Mouse (Mus musculus) testis, adult 2 months (tissue): ENCODE measurements around the gene Spsb4. TPM values are rescaled to one million over a fixed set of nuclear protein-coding genes. Genes with fewer than 3 reads are reported as not detected.

ENCODE experiments used
- H3K27ac ChIP-seq: fragments of 200-500 bp; 2 replicates; pipeline ENCODE4 v1.5.1; 2012; ENCODE audit warnings: low read depth, low read length; ENCODE audit not compliant: control insufficient read depth, insufficient read depth
- H3K27me3 ChIP-seq: fragments of 200-500 bp; 2 replicates; pipeline ENCODE4 v1.6.1; 2012; ENCODE audit warnings: mild to moderate bottlenecking, low read length, moderate library complexity; ENCODE audit not compliant: control insufficient read depth, insufficient read depth
- H3K36me3 ChIP-seq: fragments of 200-500 bp; 2 replicates; pipeline ENCODE4 v1.6.1; 2012; ENCODE audit warnings: mild to moderate bottlenecking, low read length; ENCODE audit not compliant: control insufficient read depth, insufficient read depth
- H3K4me1 ChIP-seq: fragments of 200-500 bp; 2 replicates; pipeline ENCODE4 v1.6.1; 2012; ENCODE audit warnings: low read length; ENCODE audit not compliant: control insufficient read depth, insufficient read depth
- H3K4me3 ChIP-seq: fragments of 200-500 bp; 2 replicates; pipeline ENCODE4 v1.5.1; 2012; ENCODE audit warnings: low read depth, mild to moderate bottlenecking, low read length, moderate library complexity, mixed read lengths; ENCODE audit not compliant: control insufficient read depth
- CTCF ChIP-seq: fragments of 200-500 bp; IDR thresholded peaks from 2 replicates; pipeline ENCODE4 v1.5.1; 2012; ENCODE audit warnings: low read depth, mild to moderate bottlenecking, inconsistent platforms, low read length, moderate library complexity; ENCODE audit not compliant: control insufficient read depth, insufficient read depth, insufficient replicate concordance
- POLR2A ChIP-seq: fragments of 200-500 bp; IDR thresholded peaks from 2 replicates; pipeline ENCODE4 v1.6.1; 2012; ENCODE audit warnings: low read depth, mild to moderate bottlenecking, inconsistent platforms, low read length, moderate library complexity; ENCODE audit not compliant: control insufficient read depth
- polyA plus RNA-seq: library from polyadenylated mRNA; depleted of rRNA; stranded (reverse); fragments of >200 nt; gene quantifications from 2 replicates; pipeline ENCODE4 v1.2.3, GENCODE M21; 2012

Spsb4 gene
- polyA plus RNA-seq, 1 experiment: 0.91 TPM

DNA sequence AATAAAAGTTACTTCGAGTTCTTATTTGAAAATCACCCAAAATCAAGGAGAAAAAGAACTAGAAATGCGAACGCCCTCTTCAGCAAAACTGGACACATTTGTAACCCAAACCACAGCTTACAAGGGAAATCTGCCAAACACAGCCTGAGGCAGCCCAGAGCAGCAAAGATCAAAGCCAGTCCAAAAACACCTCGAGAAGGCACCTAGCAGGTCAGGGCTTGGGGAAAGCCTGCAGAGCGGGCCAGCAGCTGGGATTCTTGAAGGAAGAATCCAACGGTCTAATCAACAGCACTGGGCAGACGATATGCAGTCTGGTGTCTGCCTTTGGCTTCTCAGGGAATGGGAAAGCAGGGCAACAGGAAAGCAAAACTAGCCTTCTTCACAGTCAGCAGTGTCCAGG lies 16.6 kb downstream of the Spsb4 start:
- Histone ChIP-seq H3K36me3 (no peaks in the 10 kb centered on the region), H3K27ac (no peak overlapping the region)

DNA sequence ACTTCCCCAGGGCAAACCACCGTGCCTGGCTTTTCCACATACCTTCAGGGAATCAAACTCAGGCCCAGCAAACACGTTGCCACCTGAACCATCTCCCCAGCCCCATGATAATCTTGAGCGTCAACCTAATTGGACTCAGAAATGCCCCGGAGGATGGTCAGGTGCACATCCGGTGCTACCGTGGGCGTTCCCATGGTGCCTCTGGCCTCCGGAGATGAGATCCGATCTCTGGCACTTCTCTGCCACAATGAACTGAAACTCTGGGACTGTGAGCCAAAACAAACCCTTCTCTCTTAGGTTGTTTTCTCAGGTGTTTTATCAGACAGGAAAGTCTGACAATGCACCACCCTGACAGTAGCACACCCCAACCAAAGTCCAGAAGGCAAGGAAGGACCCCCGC lies 17.2 kb downstream of the Spsb4 start:
- Histone ChIP-seq H3K4me3 (peak overlapping the region; percentile 76), H3K4me1 (peaks cover 8% of the 10 kb centered on the region), H3K27ac (peak overlapping the region; percentile 36; the same call in 1 of the 2 replicates), H3K27me3 (no peaks in the 10 kb centered on the region), H3K36me3 (no peaks in the 10 kb centered on the region)
- TF ChIP-seq CTCF (no peak), POLR2A (no peak)

More for the DNA sequence above, 16.6 kb downstream of the Spsb4 start:
- H3K27me3 ChIP-seq: no peaks in the 10 kb centered on the region
- TF ChIP-seq CTCF (no peak), POLR2A (no peak)
- peaks cover 8% of the 10 kb centered on the region for H3K4me1 ChIP-seq
- H3K4me3 ChIP-seq: no peak overlapping the region

DNA sequence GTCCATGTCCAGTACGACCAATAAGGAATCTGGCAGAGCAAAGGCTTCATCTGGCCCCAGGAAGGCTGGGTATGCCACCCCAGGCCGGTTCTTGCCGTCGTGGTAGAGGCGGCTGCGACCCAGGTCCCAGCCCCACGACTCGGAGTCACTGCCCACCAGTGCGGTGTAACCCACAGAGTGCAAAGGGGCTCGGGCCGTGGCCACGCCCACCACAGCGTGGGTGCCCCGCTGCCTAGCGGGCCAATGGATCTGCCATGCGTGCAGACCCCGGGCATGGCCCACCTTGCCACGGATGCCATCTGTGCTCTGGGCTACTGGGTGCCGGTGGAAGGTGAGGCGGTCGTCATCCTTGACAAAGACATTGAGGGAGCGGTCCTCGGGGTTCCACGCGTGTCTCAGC lies 22.9 kb downstream of the Spsb4 start:
- Histone ChIP-seq H3K27ac (no peak overlapping the region), H3K27me3 (no peaks in the 10 kb centered on the region), H3K36me3 (no peaks in the 10 kb centered on the region), H3K4me1 (peaks cover 10% of the 10 kb centered on the region), H3K4me3 (peak overlapping the region; percentile 33)
- TF ChIP-seq CTCF (no peak), POLR2A (no peak)

GRCm38 (mm10) chr9:96994733-96995132 lies 23.9 kb downstream of the Spsb4 start:
- Histone ChIP-seq H3K27me3 (no peaks in the 10 kb centered on the region), H3K4me1 (peaks cover 10% of the 10 kb centered on the region), H3K4me3 (no peak overlapping the region), H3K36me3 (no peaks in the 10 kb centered on the region), H3K27ac (no peak overlapping the region)
- TF ChIP-seq POLR2A (no peak), CTCF (no peak)

GRCm38 (mm10) chr9:96991118-96991517 lies 27.5 kb downstream of the Spsb4 start:
- Histone ChIP-seq H3K27me3 (no peaks in the 10 kb centered on the region), H3K4me1 (peaks cover 10% of the 10 kb centered on the region), H3K27ac (no peak overlapping the region), H3K36me3 (no peaks in the 10 kb centered on the region), H3K4me3 (no peak overlapping the region)
- TF ChIP-seq CTCF: no peak
- no peak for TF ChIP-seq POLR2A

GRCm38 (mm10) chr9:96989389-96989990 lies 29.2 kb downstream of the Spsb4 start:
- no peak overlapping the region for H3K27ac ChIP-seq
- no peaks in the 10 kb centered on the region for H3K36me3 ChIP-seq
- peaks cover 2% of the 10 kb centered on the region for H3K4me1 ChIP-seq
- TF ChIP-seq POLR2A (no peak), CTCF (no peak)
- no peak overlapping the region for H3K4me3 ChIP-seq
- no peaks in the 10 kb centered on the region for H3K27me3 ChIP-seq

DNA sequence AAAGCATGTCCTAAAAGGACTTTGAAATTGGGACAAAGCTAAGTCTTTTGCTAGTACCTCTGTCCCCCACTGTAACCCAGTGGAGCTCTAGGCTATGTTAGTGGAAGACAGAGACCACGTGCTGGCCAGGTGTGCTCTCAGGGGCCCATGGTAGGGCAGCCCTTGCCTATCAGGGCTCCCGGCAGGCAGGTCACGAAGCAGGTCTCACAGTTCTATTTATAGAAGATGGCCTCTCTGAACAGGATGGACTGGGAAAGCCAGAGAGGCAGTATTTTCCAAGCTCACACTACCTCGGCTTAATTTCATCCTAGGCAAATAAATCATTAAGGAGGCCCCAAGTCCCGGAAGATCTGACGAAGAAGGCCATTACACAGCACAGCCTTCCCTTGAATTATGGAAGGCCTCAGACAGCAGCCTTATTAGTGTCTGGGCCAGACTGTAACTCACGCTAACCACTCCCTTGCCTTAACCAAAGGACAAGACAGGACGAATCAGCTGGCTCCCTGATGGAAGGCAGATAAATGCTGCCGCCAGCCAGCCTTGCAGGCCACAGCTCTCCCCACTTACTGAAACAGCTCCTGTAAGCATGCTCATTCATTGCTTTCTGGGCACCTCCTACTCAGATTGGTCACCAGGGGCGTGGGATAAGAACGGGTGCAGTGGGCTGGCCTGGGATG lies 31.7 kb downstream of the Spsb4 start:
- Histone ChIP-seq H3K4me3 (no peak overlapping the region), H3K27ac (no peak overlapping the region), H3K36me3 (no peaks in the 10 kb centered on the region), H3K4me1 (peaks cover 2% of the 10 kb centered on the region; the same call in 1 of the 2 replicates), H3K27me3 (no peaks in the 10 kb centered on the region)
- TF ChIP-seq CTCF (no peak), POLR2A (no peak)
